Mouse (Mus musculus) adrenal gland, adult 2 months (tissue): ENCODE measurements at regions not wholly inside any gene's neighbourhood (a gene's known extent, or its start where the extent isn't known, plus 50 kb on each side); places are given as distances from the start of the nearest gene placed in this dataset.
A peak's percentile ranks its signal among the peaks of the same experiment; 100 is the strongest.

ENCODE experiments used
- DNase-seq: peaks from one replicate; pipeline ENCODE4 v3.0.0; 2021

- peak; percentile 54 for DNase-seq
Observed at GRCm38 (mm10) chr4:95390549-95390948, 166.8 kb upstream of the Fggy start.

DNA sequence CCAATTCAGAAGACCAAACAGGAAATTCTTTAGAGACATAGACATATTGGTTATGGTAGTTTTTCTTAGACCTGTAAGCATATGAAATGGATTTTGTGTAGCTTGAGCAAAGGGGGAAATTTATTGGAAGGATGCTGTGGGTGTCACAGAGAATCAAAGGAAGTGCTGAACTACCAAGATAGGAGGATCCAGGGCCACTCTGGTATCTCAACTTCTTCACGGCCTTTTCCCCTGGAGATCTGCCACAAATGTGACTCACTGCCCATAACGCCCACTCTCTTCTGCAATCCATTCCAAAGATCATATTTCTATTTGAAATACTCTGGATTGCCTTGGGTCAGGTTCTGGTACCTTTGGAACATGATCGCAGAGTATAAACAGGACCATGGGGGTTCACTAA is 161.6 kb upstream of the Fggy start:
- DNase-seq = peak; percentile 81

- no peak for DNase-seq
Observed at GRCm38 (mm10) chr4:95398301-95398700, 159.0 kb upstream of the Fggy start.

DNA sequence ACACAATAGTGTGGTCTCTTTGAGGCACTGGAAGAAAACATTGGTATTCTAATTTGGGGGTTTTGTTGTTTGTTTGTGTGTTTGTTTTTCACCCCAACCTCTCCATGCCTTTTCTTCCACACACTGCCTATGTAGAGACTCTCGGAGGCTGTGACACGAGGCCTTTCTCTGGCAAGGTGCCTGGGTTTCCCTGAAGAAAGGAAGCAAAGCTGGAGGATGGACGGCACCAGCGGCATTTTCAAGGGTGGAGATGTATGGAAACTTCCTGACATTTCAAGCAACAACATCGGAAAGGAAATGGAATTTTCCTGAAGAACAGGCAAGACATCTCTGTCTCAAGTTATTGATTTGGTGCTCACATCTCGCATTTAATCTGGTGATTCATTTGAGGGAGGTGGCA is 155.0 kb upstream of the Fggy start:
- no peak for DNase-seq

GRCm38 (mm10) chr4:95417075-95417474 is 140.2 kb upstream of the Fggy start:
- DNase-seq = peak; percentile 47

DNA sequence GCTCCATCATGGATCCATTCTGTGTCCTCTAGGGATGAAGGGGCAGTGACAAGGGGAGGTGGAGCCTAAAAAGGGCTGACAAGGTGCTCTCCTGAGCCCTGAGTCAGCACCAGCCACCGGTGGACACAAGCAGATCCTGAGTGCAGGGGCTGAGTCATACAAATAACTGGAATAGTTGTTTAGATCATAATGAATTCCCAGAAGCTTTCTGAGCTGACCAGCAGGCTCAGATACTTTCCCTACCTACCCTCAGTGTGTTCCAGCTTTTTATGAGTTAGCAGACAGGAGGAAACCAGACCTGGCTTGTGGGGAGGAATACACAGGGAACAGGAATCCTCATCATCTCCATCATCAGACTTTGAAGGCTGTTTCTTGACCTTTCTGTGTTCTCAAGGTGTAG is 130.7 kb upstream of the Fggy start:
- DNase-seq = no peak

- DNase-seq = peak; percentile 52
Observed at GRCm38 (mm10) chr4:95434543-95434942, 122.8 kb upstream of the Fggy start.

DNA sequence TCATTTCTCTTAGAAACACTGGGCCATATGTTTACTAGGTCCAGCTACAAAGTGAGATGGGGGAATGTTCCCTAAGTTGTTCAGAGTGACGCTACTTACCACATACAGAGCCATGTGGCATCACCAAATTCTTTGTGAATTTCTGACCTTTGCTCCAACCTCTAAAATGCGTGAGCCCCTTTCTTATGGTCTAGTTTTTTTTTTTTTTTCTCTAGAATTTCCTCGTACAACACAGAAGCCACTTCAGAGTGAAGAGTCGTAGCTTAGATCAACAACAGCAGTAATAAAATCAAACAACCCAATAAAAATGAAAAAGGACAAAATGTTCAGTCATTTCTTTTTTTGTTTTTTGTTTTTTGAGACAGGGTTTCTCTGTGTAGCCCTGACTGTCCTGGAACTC is 122.2 kb upstream of the Fggy start:
- no peak for DNase-seq

DNA sequence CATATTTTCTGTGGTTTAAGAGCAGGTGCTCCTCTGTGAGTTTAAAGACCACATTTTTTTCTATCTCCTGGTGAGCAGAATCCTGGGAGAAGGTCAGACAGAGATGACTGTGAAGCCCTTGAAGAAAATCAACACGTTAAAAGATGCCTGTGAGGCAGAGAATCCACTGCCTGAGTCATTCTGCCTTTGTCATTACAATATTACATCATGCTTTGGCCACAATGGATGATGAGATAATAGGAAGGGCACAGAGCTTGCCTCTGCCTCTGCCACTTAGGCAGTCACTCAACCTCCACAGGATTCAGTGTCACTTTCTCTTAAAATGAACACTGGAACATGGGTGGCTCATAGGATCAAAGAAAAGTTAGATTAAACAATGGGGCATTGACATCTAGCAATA is 117.5 kb upstream of the Fggy start:
- DNase-seq = peak; percentile 56

GRCm38 (mm10) chr4:95443854-95444811 is 113.2 kb upstream of the Fggy start:
- DNase-seq = no peak

DNA sequence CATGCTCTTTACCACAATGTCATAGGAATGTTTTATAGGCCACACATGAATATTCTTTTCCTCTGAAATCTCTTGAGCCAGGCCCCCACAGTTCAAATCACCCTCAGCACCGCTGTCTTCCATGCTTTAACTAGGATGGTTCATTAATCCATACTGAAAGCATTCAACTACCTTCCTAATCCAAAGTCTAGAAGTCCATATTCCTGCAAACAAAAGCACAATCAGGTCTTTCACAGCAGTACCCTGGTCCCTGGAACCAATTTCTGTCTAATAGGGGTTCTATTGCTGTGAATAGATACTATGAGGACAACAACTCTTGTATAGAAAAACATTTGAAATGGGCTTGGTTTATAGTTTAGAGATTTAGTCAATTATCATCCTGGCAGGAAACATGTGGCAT is 107.0 kb upstream of the Fggy start:
- DNase-seq = no peak

DNA sequence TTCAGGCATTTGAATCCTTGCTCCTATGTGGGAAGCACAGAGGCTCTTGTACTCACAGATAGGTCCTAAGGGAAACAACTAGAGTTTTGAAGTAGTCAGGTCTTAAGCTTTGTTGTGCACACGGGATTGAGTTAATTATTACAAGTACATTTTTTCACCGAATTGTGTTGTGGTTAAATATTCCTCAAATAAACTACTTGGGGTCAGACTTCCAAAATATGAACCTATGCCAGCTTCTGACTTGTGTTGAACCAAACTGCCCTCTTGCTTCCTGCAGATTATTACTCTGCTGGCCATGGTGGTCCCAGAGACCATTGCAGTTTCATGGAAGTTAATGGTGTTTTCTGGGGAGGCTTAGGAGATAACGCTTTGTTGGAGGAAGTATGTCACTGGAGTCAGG is 105.5 kb upstream of the Fggy start:
- DNase-seq = no peak

DNA sequence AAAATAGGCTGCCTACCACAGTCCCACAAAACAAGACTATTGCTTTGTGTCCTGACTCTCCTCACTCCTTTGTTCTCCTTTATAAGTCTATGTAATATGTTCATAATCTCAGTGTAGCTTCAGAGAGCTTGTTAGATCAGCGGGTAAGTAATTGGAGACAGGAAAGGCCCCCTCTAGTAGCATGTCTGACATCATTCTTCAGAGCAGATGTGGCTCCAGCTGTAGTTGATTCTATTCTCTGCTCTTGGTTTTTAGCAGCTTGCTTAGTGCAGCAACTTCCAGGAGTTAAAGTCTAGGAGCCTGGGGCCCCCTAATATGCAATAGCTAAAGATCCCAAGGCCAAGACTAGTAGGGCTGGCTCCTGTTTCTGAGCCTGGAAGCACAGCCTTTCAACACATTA is 101.0 kb upstream of the Fggy start:
- no peak for DNase-seq

DNA sequence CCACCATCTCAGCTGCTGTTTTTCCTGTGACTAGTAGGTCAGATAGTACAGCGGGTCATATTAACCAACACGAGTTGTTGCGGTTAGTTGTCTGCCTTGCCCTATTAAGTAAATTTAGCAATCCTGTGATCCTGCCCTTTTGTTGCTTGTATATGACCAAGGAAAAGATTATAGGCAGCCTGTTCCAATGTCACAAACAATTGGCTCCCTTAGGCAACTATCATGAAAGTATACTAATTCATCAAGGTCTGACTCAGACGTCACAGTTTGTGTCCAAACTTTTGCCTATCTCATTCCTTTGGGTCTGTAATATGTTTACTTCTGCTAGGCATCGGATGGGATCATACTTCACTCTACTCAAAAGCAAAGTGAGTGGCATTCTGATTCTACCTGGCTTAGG is 100.4 kb upstream of the Fggy start:
- DNase-seq = peak; percentile 15

GRCm38 (mm10) chr4:95462476-95462875 is 94.8 kb upstream of the Fggy start:
- no peak for DNase-seq

DNA sequence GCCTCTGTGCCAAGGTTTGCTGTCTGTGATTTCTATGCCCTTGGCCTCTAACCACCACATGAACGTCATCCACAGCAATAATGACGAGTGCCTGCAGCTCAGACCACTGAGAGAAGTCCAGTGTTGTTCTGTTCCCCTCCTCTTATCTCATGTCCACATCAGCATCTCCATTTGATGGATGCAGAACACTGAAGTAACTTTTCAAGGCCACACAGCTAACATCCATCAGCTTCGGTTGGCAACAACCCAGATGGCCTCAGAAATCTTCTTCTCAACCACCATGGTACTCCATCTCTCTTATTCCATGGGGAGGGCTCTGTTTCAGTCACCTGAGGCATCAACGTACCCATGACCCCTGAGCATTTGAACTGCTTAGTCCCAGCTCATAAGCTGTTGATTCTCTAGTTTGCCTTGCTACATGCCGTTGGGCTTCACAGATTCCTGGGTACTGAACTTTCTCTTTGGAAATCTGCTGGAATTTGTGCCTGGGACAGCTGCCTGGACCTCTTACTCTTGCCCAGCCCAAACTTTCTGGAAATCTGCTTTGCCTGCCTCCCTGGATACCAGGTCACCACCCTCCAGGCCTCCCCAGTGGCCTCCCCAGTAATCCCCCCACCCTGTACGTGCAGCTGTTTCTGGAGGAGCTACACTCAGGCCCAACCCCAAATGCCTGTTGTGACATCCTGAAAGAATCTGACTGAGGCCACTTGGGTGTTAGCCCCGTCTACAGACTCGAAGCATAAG is 94.1 kb upstream of the Fggy start:
- peak; percentile 16 for DNase-seq

DNA sequence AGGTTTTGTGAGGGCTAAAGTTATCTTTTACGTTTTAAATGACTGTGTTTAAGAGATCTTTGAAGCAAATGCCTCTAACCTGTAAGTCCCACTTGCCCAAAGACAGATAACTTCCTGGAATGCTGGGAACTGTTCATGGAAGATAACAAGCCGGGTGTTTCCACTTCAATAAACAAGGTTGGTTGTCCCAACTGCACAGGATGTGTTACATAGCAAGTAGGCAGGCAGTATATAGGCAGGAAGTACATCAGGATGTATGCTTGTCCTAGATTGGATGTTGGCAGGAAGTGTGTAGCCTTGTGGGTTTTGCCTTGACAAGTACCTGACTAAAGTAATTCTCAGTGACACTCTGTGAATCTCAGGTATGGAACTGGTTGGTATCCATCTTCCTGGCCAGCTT is 90.7 kb upstream of the Fggy start:
- DNase-seq = no peak

DNA sequence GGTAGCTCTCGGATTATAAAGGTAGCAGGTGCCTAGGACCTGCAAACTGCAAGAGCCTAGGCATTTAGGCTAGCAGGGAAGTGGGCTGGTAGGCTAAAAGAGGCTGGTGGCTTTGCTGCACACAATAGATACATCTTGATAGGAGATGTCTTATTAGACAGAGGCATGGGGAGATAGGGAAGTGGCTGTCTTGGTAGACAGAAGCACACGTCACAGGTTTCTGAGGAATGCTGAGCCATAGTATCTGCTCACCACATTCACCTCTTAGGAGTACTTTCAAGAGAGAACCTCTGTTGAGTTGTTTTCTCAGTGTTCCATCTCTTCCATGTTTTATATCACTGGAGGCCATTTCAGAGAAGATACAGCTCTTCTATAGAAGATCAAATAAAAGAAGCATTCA is 89.8 kb upstream of the Fggy start:
- DNase-seq = no peak

DNA sequence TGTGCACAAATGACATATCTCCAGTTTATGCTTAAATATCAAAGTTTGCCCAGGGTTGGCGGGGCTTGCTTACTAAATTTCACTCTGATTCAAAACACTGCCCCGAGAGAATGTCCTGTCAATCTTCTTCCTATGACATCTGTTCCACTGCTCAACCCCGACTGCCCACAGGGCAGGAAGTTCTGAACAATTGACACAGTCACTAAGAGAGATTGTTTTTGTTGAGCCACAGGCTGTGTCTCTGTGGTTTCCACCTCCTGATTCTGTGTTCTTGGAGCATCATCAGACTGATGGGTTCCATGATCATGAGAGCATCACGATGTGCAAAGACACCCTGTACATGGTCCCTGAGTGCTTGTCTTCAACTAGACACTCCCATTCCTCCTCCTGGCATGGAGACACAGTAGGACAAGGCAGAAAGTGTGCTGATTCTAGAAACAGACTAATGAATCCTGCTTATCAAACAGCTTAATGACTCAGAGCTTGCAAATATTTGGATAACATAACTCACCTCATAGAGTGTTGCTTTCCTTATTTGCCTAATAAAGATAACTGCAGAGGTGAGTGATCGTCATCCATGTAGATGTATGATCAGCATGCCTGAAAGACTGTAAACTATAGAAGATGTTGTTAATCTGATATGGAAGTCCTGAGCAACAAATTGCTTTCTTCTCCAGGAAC is 82.4 kb upstream of the Fggy start:
- DNase-seq = no peak

GRCm38 (mm10) chr4:95476071-95476724 is 81.1 kb upstream of the Fggy start:
- DNase-seq = no peak

DNA sequence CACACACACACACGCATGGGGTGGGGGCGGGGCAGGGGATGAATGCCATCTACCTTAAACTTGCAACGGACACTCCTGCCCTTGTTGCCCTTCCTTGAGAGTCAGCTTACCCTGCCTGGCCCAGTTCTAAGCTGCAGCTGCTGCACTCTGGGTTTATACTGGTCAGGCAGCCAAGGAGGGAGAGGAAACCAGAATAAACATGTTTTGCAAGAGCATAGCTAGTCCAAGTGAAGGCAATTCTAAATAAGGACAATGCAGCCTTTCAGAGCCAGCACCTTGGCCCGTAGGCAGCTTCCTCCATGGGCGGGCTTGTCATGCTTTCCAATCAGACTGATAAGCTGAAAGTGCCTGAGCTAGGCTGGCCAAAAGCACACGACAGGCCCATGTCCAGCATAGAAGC is 73.7 kb upstream of the Fggy start:
- peak; percentile 51 for DNase-seq

- peak; percentile 22 for DNase-seq
Observed at GRCm38 (mm10) chr4:95487323-95487722, 70.0 kb upstream of the Fggy start.
